Mouse (Mus musculus): Measurements from ENCODE around the gene Tek.

GRCm38 (mm10) chr4:94752512-94752911, 13.4 kb downstream of the Tek start:
- TF ChIP-seq GATA1 (IDR thresholded peaks at IDR 0.05; ENCODE audit: low read length) (no peak), TAL1 (IDR thresholded peaks at IDR 0.05; ENCODE audit: low read length) (no peak)
